Mouse (Mus musculus): ENCODE results near the gene C1galt1.

DNA sequence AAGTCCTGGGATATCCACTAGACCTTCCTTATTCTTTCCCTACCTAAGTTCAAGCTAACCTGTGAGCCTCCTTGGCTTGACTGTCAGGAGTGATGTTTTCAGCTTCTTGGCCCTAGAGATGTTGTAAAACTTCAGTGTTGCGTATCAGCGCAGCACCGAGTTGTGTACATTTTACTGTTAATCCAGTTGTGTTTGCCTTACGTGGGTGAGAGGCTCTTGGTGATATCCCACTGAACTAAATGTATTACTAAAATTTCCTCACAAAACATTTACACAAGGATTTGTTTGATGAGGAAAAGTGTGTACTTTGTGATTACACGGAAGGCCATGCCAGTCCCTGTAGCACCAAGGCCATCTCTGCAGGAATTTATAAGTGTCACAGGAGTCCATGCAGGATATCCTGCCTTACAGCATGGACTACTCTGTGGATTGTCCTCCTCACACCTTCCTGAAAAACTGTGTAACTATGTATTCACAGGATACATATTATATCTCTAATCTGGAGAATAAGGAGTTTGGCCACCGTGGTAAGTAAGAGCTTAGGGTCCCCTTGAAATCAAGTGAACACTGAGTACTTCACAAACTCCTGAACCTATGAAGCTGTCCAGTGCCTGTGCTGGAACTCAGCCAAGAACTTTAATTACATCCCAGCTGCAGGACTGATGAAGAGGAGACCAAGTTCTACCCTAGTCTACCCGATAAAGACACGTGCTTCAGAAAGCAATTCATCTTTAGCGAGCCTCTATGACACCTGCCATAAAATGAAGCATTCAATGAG is 40.7 kb upstream of the C1galt1 start:
- TF ChIP-seq CTCF (IDR thresholded peaks at IDR 0.05; ENCODE audit: low read depth, low read length) (no peak), GATA1 (IDR thresholded peaks at IDR 0.05; ENCODE audit: borderline replicate concordance, low read length) (no peak), GATA2 (IDR thresholded peaks at IDR 0.05; ENCODE audit: borderline replicate concordance, low read depth, low read length) (no peak), POLR2AphosphoS5 (IDR thresholded peaks at IDR 0.05; ENCODE audit: insufficient replicate concordance, low read depth, low read length) (no peak), TAL1 (conservative IDR thresholded peaks at IDR 0.05; ENCODE audit: low read depth, low read length) (no peak)
